Comparison of ENCODE assay signal across 14 mouse cellular contexts in the genomic region with DNA sequence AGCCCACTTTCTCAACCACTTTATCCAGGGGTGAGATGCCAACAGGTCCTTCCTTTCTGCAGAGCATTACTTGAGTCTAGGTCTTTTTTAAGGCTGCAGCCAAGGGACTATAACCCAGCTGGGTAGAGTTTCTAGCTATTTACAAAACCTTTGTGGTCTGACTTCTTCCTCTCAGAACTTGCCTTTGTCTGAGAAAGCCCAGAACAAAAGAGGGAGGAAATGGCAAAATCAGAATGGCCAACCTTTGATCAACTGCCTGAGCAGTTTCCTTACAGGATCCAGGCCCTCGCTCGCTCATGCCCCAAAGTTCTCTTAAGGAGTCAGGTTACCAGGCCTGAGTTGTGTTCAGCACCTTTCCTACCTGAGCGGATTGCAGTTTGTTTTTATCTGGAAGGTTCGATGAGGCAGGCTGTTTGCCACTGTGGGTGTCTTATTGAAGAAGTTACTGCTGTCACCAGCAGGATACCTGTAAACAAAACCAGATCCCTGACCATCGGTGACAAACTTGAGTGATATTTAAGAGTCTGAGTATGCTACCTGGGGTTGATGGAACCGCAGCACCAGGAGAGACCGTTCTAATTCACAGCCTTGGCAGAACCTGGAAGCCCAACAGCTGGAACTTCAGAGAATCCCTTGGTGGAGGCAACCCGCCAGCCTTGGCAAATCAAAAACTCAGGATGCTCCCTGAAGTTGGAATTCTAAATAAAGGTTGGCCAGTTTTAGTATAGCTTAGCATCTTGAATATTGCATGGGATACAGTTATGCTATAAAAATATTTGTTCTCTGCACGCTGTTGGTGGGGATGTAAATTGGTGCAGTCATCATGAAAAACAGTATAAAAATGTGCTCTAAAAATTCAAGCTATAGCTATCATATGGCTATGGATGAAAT. TPM values are rescaled to one million over a fixed set of nuclear protein-coding genes. Genes with fewer than 3 reads are reported as not detected.
DNase-seq lines count a peak whose midpoint lies in the region; ATAC-seq and TF ChIP-seq lines count a peak whose summit lies in the region.
"Had no signal": no experiment of that assay in that cellular context is flagged by ENCODE, and none has a peak within 500 bp of the region (broad histone marks: within the 10 kb centered on the region; RNA-seq: fewer than 3 reads in every experiment).

No protein-coding gene starts in this region.

- peak overlapping the region; percentile 70 for H3K27ac ChIP-seq in kidney, postnatal 0 days
- no peak overlapping the region for H3K27ac ChIP-seq in cerebellum, adult 2 months (ENCODE audit: insufficient read depth, low read length)
- H3K27ac ChIP-seq: hindbrain, embryonic 14.5 days; midbrain, embryonic 12.5 days; neural tube, embryonic 15.5 days had no signal

- peak; percentile 86 for DNase-seq in heart, adult 11 months
- DNase-seq in heart, adult 18-20 months, result no peak
- no peak for DNase-seq in kidney, postnatal 0 days (ENCODE audit: low spot score)
- no peak for DNase-seq in kidney, adult 9 months
- DNase-seq in 416B (ENCODE audit: low read depth), result peak; percentile 55
- no peak for DNase-seq in cerebellum, adult 2 months
- no peak for DNase-seq in ovary, postnatal 10 days (ENCODE audit: low spot score)
- DNase-seq: cerebellum, adult 9-11 months; kidney, postnatal 4 days; spleen, adult 18-20 months had no signal

- H3K9ac ChIP-seq in kidney, postnatal 0 days (ENCODE audit: low read depth, low read length), result no peak overlapping the region
- H3K9ac ChIP-seq: hindbrain, embryonic 14.5 days; midbrain, embryonic 12.5 days; neural tube, embryonic 15.5 days had no signal

- H3K4me1 ChIP-seq in kidney, postnatal 0 days (replicated peaks; ENCODE audit: insufficient read depth, low read length), result 0 out of 2 replicates have a peak, but pooled peaks cover 3% of the 10 kb centered on the region
- no peaks in the 10 kb centered on the region for H3K4me1 ChIP-seq in cerebellum, adult 2 months (ENCODE audit: control insufficient read depth, insufficient read depth, low read length)
- H3K4me1 ChIP-seq: midbrain, embryonic 12.5 days; neural tube, embryonic 15.5 days had no signal

- ATAC-seq in kidney, postnatal 0 days (replicated peaks; ENCODE audit: low FRiP score, low read depth), result no peak
- ATAC-seq in activated CD4-positive, CD25-positive, alpha-beta regulatory T cell, adult 4 months, result peak; percentile 40

- no peaks in the 10 kb centered on the region for H3K27me3 ChIP-seq in kidney, postnatal 0 days (ENCODE audit: insufficient read depth, low read length)
- H3K27me3 ChIP-seq in cerebellum, adult 2 months (ENCODE audit: control insufficient read depth, insufficient read depth, low read length), result no peaks in the 10 kb centered on the region; the same call in 1 of the 2 replicates
- H3K27me3 ChIP-seq: midbrain, embryonic 12.5 days; neural tube, embryonic 15.5 days had no signal

- no peak overlapping the region for H3K4me2 ChIP-seq in kidney, postnatal 0 days (ENCODE audit: low read length)
- H3K4me2 ChIP-seq: hindbrain, embryonic 14.5 days; midbrain, embryonic 12.5 days; neural tube, embryonic 15.5 days had no signal

- TF ChIP-seq CTCF in kidney, postnatal 0 days (IDR thresholded peaks at IDR 0.05; ENCODE audit: low read depth), result no peak
- no peak for TF ChIP-seq CTCF in cerebellum, adult 2 months (IDR thresholded peaks at IDR 0.05; ENCODE audit: borderline replicate concordance, insufficient read depth, low read depth, low read length)

- no peak for TF ChIP-seq POLR2A in cerebellum, adult 2 months (IDR thresholded peaks at IDR 0.05; ENCODE audit: borderline replicate concordance, insufficient read depth, low read length)

- H3K36me3 ChIP-seq in kidney, postnatal 0 days (ENCODE audit: insufficient read depth, low read length), result no peaks in the 10 kb centered on the region
- H3K36me3 ChIP-seq: midbrain, embryonic 12.5 days; neural tube, embryonic 15.5 days had no signal

- H3K9me3 ChIP-seq in kidney, postnatal 0 days (replicated peaks; ENCODE audit: low read length), result no peaks in the 10 kb centered on the region
- H3K9me3 ChIP-seq: midbrain, embryonic 12.5 days; neural tube, embryonic 15.5 days had no signal

- no peak overlapping the region for H3K4me3 ChIP-seq in kidney, postnatal 0 days (replicated peaks; ENCODE audit: low read depth, low read length)
- no peak overlapping the region for H3K4me3 ChIP-seq in cerebellum, adult 2 months (replicated peaks; ENCODE audit: insufficient read depth, low read depth, low read length)
- H3K4me3 ChIP-seq: midbrain, embryonic 12.5 days; neural tube, embryonic 15.5 days had no signal

- 66% methylated on average over 9 of the region's 9 CpGs for WGBS in kidney, postnatal 0 days
- WGBS in cerebellum, adult 2 months, result 75% methylated on average over 9 of the region's 9 CpGs

RNA-seq across cellular contexts. Expression of a gene that starts 33.4 kb away (rescaled TPM):
- 10 to 100 TPM; 32.3 to 35.4 TPM for total RNA-seq in heart, adult 18-20 months (2021)
- polyA plus RNA-seq in kidney, postnatal 0 days (2015; fragmentation: Nextera tagmentation; extraction: Ambion mirVana), result 104 and 119 TPM in 2 replicates
- polyA plus RNA-seq in activated CD4-positive, CD25-positive, alpha-beta regulatory T cell, adult 4 months (2017; shearing (Covaris generic)), result 100 to 1,000 TPM; 159 to 218 TPM
- polyA plus RNA-seq in cerebellum, adult 2 months (2012; rRNA removed), result 64.8 and 66.8 TPM in 2 replicates

Comparison
In these comparisons a context has a peak if more than half of its experiments do, and no peak if none do; other contexts are left out.
1. DNase-seq: peak in heart, adult 11 months (single experiment) and 416B (single experiment); none in heart, adult 18-20 months (0 of 2), kidney, postnatal 0 days (single experiment), kidney, adult 9 months (single experiment), cerebellum, adult 2 months (0 of 2) and ovary, postnatal 10 days (single experiment).